Mouse (Mus musculus): ENCODE results near the gene H6pd. TPM values are rescaled to one million over a fixed set of nuclear protein-coding genes. Genes with fewer than 3 reads are reported as not detected.

The H6pd gene
- polyA plus RNA-seq, 1 experiment, result 141 TPM

DNA sequence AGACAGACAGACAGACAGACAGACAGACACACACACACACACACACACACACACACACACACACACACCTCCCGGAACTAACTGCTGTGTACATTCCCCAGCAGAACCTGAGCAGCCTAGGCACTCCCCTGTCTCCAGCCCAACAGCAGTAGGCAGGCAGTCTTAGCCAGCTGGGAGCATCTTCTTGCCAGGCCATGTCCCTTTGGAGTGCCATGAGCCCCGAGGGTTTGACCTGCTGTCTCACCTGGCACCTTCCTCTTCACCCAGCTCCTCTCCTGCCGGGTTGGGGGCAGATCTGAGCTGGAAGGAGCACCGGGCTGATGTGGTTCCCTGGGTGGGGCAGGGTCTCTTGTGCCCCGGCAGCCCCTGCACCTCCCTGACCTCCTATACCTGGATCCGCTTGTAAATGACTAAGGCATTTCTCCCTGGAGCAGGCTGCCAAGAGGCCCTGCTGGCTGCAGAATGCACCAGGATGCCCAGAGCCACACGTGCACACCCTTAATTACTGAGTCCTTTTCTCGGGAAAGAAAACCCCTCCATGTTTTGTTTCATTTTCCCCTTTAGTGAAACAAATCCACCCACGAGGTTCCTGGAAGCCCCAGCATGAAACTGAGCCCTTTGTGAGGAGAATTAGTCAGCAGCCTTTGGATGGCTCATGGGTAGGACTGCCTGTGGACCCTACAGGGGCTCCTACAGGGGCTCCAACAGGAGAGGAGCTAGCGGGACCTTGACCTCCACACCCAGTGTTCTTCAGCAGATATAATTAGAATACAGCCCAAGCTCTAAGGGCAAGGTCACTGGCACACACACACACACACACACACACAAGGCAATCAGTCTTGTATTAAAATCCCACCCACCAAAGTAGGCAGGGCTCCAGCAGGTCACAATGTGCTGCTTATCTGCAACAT, 65.7 kb downstream of the H6pd start:
- no peak for DNase-seq (ENCODE audit: low read depth)

DNA sequence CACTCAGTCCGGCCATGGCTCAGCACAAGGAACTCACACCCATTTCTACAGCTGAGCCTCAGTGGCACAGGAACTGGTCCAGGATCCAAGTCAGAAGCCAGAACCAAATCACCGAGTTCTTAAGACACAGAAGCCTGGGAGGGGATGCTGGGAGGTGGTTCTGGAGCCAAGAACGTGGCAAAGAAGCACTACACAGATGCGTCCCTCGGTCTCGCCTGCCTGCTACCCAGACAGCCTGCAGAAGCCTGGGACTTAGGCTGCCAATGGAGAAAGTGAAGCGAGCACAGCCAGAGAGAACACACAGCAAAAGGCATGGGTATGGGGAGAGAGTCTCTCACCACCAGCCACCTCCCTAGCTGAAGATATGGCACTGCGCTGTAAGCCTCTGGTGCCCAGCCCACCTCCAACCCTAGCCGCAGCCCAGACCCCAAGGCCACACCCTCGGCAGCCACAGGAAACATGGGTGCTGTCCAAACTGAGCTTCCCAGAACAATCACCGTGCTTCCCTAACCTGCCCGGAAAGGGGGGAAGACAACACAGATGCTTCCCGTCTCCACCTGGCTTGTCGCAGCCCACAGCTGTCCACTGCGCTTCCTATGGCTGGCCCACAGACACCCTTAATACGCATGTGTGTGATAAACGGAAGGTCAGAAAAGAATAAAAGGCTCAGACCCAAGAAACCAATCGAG, 67.6 kb downstream of the H6pd start:
- no peak for DNase-seq (ENCODE audit: low read depth)

GRCm38 (mm10) chr4:149938701-149939100, 70.1 kb downstream of the H6pd start:
- no peak for DNase-seq (ENCODE audit: low read depth)

GRCm38 (mm10) chr4:149936921-149937320, 71.9 kb downstream of the H6pd start:
- no peak for DNase-seq (ENCODE audit: low read depth)

DNA sequence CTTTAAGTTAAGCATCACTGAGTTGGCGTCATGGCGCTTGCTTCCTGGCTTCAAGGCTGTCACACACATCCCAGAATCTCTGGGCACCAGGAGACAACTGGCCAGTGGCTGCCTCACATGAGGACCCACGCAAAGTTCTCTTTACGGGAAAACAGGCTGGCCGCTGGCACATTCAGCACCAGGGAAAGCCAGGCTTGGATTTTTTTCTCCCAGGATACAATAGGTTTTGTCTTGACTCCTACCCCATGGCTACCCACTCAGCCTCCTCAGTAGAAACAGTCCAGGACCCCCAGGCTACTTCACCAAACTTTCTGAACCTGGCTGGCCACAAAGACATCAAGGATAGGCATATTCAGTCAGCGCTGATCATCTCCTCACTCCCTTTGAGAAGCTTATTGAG, 73.4 kb downstream of the H6pd start:
- DNase-seq (ENCODE audit: low read depth), result no peak

DNA sequence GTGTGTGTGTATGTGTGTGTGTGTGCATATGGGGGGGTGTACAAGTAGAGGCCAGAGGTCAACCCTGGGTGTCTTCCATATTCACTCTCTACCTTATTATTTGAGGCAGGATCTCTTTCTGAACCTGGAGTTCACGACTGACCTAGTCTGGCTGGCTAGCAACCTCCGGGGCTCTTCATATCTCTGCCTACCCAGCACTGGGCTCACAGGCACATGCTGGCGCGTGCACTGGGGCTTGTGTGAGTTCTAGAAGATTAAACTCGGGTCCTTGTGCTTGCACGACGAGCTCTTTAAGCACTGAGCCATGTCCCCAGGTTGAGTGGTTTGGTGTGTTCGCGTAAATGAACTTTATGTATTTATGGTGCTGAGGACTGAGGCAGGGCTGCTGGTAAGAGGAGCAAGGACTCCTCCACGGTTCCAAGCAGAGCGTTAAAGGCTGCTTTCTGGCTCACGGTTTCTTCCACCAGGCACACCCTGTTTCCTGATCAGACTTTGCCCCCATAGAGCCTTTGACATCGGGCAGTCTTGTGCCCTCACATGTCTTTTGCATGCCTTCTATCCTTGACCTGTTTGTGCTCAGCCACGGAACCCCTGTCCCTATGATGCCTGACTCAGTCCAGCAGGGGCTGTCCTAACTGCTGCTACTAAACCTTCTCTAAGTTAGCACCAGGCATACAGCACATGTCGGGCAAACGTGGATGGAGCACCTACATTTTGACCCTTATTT, 75.1 kb downstream of the H6pd start:
- no peak for DNase-seq (ENCODE audit: low read depth)

DNA sequence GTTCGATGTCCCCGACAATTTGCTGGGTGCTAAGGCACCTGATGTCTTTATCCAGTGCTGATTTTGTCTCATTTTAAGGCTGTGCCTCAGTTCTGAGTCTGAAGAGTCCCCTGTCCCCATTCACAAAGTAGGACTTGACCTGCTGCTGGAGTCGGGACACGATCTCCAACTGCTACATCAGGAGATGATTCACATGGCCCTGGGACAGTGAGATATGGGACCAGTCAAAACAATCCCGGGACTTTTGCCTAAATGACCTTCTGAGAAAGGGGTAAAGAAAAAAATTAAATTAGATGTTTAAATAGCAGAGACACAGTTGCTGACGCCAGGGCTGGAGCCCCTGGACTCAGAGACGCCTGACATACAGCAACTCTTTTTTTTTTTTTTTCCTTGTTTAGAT, 75.8 kb downstream of the H6pd start:
- no peak for DNase-seq (ENCODE audit: low read depth)

GRCm38 (mm10) chr4:149932108-149932815, 76.6 kb downstream of the H6pd start:
- no peak for DNase-seq (ENCODE audit: low read depth)

- DNase-seq (ENCODE audit: low read depth), result no peak
Observed at GRCm38 (mm10) chr4:149930755-149931154, 78.1 kb downstream of the H6pd start.

Other genes starting within 250 kb of the H6pd start
- gene Slc25a33, start 234.7 kb downstream of the H6pd start, polyA plus RNA-seq (2012; rRNA removed), result 12.9 and 14.0 TPM in 2 replicates
- gene Spsb1, start 54.0 kb downstream of the H6pd start, polyA plus RNA-seq (2012; rRNA removed), result 26.1 and 28.5 TPM in 2 replicates
- 7.0 TPM in 2 replicates for gene Gpr157, start 78.3 kb upstream of the H6pd start, polyA plus RNA-seq (2012; rRNA removed)
- 35.9 and 41.7 TPM in 2 replicates for gene Slc2a5, start 110.3 kb upstream of the H6pd start, polyA plus RNA-seq (2012; rRNA removed)
- gene Slc2a7, start 139.9 kb upstream of the H6pd start, polyA plus RNA-seq (2012; rRNA removed), result 0.11 TPM in 1 of 2 replicates, not detected in the other
- gene Car6, start 192.3 kb upstream of the H6pd start, polyA plus RNA-seq (2012; rRNA removed), result 0.07 TPM in 1 of 2 replicates, not detected in the other
- gene Eno1, start 227.7 kb upstream of the H6pd start, polyA plus RNA-seq (2012; rRNA removed), result 257 and 720 TPM in 2 replicates

All from gonadal fat pad, adult 2 months (tissue).